Mouse (Mus musculus): Measurements from ENCODE around the gene Kif9.

Kif9 gene

GRCm38 (mm10) chr9:110529002-110529737 is 52.4 kb downstream of the Kif9 start:
- no peak for ATAC-seq (ENCODE audit: low TSS enrichment)

DNA sequence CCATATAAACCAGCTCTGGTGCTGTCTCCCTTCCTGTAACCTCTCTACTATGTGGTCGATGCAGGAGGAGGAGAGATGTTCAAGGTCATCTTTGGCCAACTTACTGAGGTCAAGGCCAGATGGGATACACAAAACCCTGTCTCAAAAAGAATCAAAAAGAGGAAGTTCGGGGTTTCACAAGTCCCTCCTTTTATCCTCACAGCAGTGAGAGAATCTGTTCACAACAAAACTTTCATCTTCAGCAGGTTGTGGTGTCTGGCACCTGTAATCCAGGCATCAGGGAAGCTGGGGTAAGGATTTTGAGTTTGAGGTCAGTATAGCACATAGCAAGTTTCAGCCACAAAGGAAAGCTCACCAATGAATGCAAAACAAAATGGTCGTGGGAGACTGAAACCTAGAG is 53.9 kb downstream of the Kif9 start:
- no peak for ATAC-seq (ENCODE audit: low TSS enrichment)

DNA sequence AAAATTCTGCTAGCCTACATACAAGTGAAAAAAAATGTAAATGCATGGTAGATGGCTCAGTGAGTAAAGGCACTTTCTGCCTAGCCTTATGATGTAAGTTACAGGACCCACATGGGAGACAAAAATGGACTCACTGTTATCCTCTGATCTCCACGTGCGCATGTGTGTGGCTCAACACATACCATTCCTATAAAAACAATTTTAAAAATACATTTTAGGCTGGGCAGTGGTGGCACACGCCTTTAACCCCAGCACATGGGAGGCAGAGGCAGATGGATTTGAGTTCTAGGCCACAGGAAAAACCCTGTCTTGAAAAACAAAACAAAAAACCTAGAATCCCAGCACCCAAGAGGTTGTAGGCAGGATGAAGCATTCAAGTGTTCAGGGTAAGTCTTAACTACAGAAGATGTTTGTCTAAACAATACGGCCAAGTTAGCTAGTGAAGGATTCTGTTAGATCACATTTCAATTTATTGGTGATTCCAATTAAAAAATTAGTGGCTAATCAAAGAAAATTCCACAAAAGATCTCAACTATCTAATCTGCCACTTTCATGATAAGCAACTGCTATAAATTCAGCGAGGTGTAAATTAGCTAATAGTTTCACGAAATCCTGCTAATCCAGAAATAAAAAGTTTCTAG is 54.5 kb downstream of the Kif9 start:
- no peak for ATAC-seq (ENCODE audit: low TSS enrichment)

- ATAC-seq (ENCODE audit: low TSS enrichment): peak; percentile 95
Measured at GRCm38 (mm10) chr9:110531914-110532489, 55.2 kb downstream of the Kif9 start.

DNA sequence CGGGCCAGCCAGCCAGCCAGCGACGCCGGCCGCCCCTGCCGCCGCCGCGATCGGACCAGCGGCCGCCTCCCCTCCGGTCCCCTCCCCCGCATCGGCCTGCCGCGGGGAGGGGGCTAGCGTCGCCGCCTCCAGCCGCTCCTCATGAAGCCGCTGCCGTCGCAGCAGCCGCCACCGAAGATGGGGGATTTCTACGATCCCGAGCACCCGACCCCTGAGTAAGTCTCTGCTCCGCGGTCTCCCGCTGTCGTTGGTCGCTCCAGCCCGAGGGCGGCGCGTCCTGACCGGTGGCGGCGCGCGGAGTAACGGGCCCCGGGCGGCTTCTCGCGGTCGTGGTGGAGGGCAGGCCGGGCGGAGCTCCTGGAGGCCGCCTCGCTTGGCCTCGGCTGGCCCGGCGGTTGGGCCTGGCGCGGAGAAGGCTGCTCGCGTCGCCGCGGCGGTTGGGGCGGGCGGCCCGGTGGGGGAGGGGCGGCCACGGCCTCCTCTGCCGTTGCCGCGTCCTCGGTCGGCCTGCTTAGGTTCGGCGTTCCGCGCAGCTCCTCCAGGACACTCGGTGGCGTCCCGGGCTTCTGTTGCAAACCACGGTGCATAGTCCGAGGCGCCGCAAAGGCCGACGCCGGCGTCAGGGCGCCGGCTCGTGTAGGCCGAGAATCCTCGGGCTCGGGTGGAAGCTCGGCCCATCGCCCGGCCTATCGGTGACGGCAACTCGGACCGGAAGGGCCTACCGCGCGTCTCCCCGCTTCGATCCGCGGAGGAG is 56.0 kb downstream of the Kif9 start, which contains the start of gene Setd2:
Setd2 (plus strand) TSS at position 60 of the 754 bp plus-strand sequence.
- peak; percentile 44 for ATAC-seq (ENCODE audit: low TSS enrichment)

DNA sequence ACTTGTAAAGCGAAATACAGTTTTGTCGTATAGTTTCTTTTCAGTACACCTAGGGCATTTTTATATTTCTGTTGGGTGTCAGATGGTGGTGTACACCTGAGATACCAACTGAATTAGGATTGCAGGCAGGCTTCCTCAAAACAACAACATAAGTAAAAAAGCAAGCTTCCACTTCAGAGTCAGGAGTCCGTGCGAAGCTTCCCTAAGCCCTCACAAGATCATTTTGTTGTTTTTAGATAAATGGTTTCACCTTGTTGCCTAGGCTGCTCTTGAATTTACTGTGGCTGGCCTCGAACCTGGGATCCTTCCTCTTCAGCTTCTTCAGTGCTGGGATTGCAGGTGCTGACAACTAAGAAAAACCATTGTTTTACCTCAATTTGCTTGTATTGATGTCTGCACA is 56.9 kb downstream of the Kif9 start:
- no peak for ATAC-seq (ENCODE audit: low TSS enrichment)

- no peak for ATAC-seq (ENCODE audit: low TSS enrichment)
Measured at GRCm38 (mm10) chr9:110535114-110535513, 58.4 kb downstream of the Kif9 start.

- ATAC-seq (ENCODE audit: low TSS enrichment): no peak
Measured at GRCm38 (mm10) chr9:110536636-110537035, 59.9 kb downstream of the Kif9 start.

- peak; percentile 90 for ATAC-seq (ENCODE audit: low TSS enrichment)
Measured at GRCm38 (mm10) chr9:110538511-110538910, 61.8 kb downstream of the Kif9 start.

- no peak for ATAC-seq (ENCODE audit: low TSS enrichment)
Measured at GRCm38 (mm10) chr9:110541988-110542387, 65.2 kb downstream of the Kif9 start.

DNA sequence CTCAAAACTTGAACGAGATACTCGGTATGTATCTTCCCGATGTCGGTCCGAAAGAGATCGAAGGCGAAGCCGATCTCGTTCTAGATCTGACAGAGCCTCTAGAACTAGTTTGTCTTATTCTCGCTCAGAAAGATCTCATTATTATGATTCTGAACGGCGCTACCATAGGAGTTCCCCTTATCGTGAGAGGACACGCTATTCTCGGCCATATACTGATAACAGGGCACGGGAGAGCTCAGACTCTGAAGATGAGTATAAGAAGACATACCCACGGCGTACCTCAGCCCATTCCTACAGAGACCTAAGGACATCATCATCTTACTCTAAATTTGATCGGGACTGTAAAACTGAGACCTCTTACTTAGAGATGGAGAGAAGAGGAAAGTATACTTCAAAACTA is 71.5 kb downstream of the Kif9 start:
- no peak for ATAC-seq (ENCODE audit: low TSS enrichment)

DNA sequence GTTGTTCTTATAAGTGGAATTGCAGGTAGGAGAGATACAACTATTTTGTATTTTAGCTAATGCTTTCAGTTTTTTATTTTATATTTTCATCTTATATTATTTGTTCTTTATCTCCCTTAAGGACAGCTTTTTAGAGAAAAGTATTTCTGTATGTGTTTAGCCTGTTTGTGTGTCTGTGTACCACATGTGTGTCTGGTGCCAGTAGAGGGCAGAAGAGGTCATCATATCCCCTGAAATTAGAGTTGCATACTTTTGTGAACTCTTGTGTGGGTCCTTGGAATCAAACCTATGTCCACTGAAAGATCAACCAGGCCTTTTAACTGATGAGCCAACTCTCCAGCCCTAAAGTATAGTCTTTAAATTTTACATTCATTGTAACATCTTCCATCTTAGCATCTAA is 91.6 kb downstream of the Kif9 start:
- ATAC-seq (ENCODE audit: low TSS enrichment): no peak
